ENCODE assay signal across 11 mouse cellular contexts in genomic region chr1:162183438-162183837, GRCm38 (mm10).
DNase-seq lines count a peak whose midpoint lies in the region; ATAC-seq and TF ChIP-seq lines count a peak whose summit lies in the region.
"Had no signal": no experiment of that assay in that cellular context is flagged by ENCODE, and none has a peak within 500 bp of the region (broad histone marks: within the 10 kb centered on the region; RNA-seq: fewer than 3 reads in every experiment).

No protein-coding gene starts in this region.

- no peaks in the 10 kb centered on the region for H3K36me3 ChIP-seq in heart, embryonic 11.5 days (ENCODE audit: control insufficient read depth, insufficient read depth, low read length)
- H3K36me3 ChIP-seq in embryonic facial prominence, embryonic 11.5 days (replicated peaks; ENCODE audit: control insufficient read depth, insufficient read depth, low read depth, low read length) = no peaks in the 10 kb centered on the region
- H3K36me3 ChIP-seq in limb, embryonic 11.5 days (ENCODE audit: control insufficient read depth, insufficient read depth, low read length) = no peaks in the 10 kb centered on the region

- no peak overlapping the region for H3K4me2 ChIP-seq in heart, embryonic 11.5 days
- H3K4me2 ChIP-seq in embryonic facial prominence, embryonic 11.5 days (ENCODE audit: low read depth, low read length) = no peak overlapping the region
- no peak overlapping the region for H3K4me2 ChIP-seq in limb, embryonic 11.5 days (ENCODE audit: low read depth, severe bottlenecking)

- no peak overlapping the region for H3K4me3 ChIP-seq in heart, embryonic 11.5 days (ENCODE audit: low read depth, low read length)
- H3K4me3 ChIP-seq in layer of hippocampus, adult 2 months = no peak overlapping the region
- no peak overlapping the region for H3K4me3 ChIP-seq in embryonic facial prominence, embryonic 11.5 days (ENCODE audit: low read depth, low read length)
- no peak overlapping the region for H3K4me3 ChIP-seq in limb, embryonic 11.5 days (ENCODE audit: low read depth, low read length)

- DNase-seq in heart, postnatal 25 days (ENCODE audit: low spot score) = no peak
- DNase-seq in layer of hippocampus, adult 2 months (ENCODE audit: low spot score in 2 of 2) = no peak
- DNase-seq in layer of hippocampus, adult 9-10 months (ENCODE audit: low spot score) = no peak
- DNase-seq in embryonic facial prominence, embryonic 11.5 days (ENCODE audit: low spot score) = no peak
- no peak for DNase-seq in limb, embryonic 11.5 days (ENCODE audit: low spot score)
- no peak for DNase-seq in cerebellum, postnatal 25 days
- no peak for DNase-seq in layer of hippocampus, adult 8-10 months (ENCODE audit: low spot score in 2 of 2)
- DNase-seq: adrenal gland, postnatal 25 days; lung, postnatal 14 days; right cerebral cortex, adult 18-20 months had no signal

- H3K9me3 ChIP-seq in heart, embryonic 11.5 days (replicated peaks; ENCODE audit: control insufficient read depth, low read length) = no peaks in the 10 kb centered on the region
- no peaks in the 10 kb centered on the region for H3K9me3 ChIP-seq in embryonic facial prominence, embryonic 11.5 days (replicated peaks; ENCODE audit: control insufficient read depth, low read length)
- no peaks in the 10 kb centered on the region for H3K9me3 ChIP-seq in limb, embryonic 11.5 days (ENCODE audit: control insufficient read depth, low read length)

- ATAC-seq in heart, embryonic 11.5 days (replicated peaks; ENCODE audit: insufficient number of reproducible peaks, low FRiP score, low TSS enrichment) = no peak
- ATAC-seq in embryonic facial prominence, embryonic 11.5 days (replicated peaks; ENCODE audit: insufficient number of reproducible peaks, low FRiP score, low TSS enrichment, low read depth) = no peak
- ATAC-seq in limb, embryonic 11.5 days (ENCODE audit: insufficient number of reproducible peaks, low FRiP score, low TSS enrichment, low read depth) = no peak

- TF ChIP-seq CTCF in layer of hippocampus, adult 2 months (conservative IDR thresholded peaks at IDR 0.05) = no peak

- 0 out of 2 replicates have a peak overlapping the region, but pooled peaks have one; percentile 72 for H3K27ac ChIP-seq in heart, embryonic 11.5 days (ENCODE audit: low read depth, low read length)
- H3K27ac ChIP-seq in layer of hippocampus, adult 2 months = peak overlapping the region; percentile 43
- peak overlapping the region; percentile 20 for H3K27ac ChIP-seq in embryonic facial prominence, embryonic 11.5 days (replicated peaks; ENCODE audit: low read depth, low read length)
- H3K27ac ChIP-seq in limb, embryonic 11.5 days (replicated peaks; ENCODE audit: low read depth, low read length) = peak overlapping the region; percentile 72

- H3K4me1 ChIP-seq in heart, embryonic 11.5 days (ENCODE audit: control insufficient read depth, insufficient read depth, low read length) = peaks cover 18% of the 10 kb centered on the region
- no peaks in the 10 kb centered on the region; the same call in 1 of the 2 replicates for H3K4me1 ChIP-seq in embryonic facial prominence, embryonic 11.5 days (ENCODE audit: control insufficient read depth, insufficient read depth, low read length)
- peaks cover 56% of the 10 kb centered on the region for H3K4me1 ChIP-seq in limb, embryonic 11.5 days (ENCODE audit: control insufficient read depth, insufficient read depth, low read length)

- intact Hi-C loops in heart, postnatal 25 days (cut with DNase I) = no loop called here

- H3K9ac ChIP-seq in heart, embryonic 11.5 days (ENCODE audit: low read depth, low read length) = no peak overlapping the region
- H3K9ac ChIP-seq in embryonic facial prominence, embryonic 11.5 days (replicated peaks; ENCODE audit: low read length) = no peak overlapping the region
- H3K9ac ChIP-seq in limb, embryonic 11.5 days (ENCODE audit: low read length) = no peak overlapping the region

- no peaks in the 10 kb centered on the region for H3K27me3 ChIP-seq in heart, embryonic 11.5 days (ENCODE audit: control insufficient read depth, insufficient read depth, low read length)
- no peaks in the 10 kb centered on the region for H3K27me3 ChIP-seq in embryonic facial prominence, embryonic 11.5 days (ENCODE audit: control insufficient read depth, insufficient read depth, low read length)
- H3K27me3 ChIP-seq in limb, embryonic 11.5 days (ENCODE audit: control insufficient read depth, insufficient read depth, low read length) = no peaks in the 10 kb centered on the region

- WGBS in heart, embryonic 11.5 days (ENCODE audit: insufficient replicate concordance) = 67% methylated on average over 3 of the region's 3 CpGs
- WGBS in embryonic facial prominence, embryonic 11.5 days = 65% methylated on average over 3 of the region's 3 CpGs
- 53% methylated on average over 3 of the region's 3 CpGs for WGBS in limb, embryonic 11.5 days

Comparison
In these comparisons a context has a peak if more than half of its experiments do, and no peak if none do; other contexts are left out.
1. H3K27ac ChIP-seq: peak in every context shown above with its lines; median percentile 72 in heart, embryonic 11.5 days; 72 in limb, embryonic 11.5 days; 43 in layer of hippocampus, adult 2 months; 20 in embryonic facial prominence, embryonic 11.5 days.